Mouse (Mus musculus) limb, embryonic 14.5 days (tissue): ENCODE results near the gene Fabp1. TPM values are rescaled to one million over a fixed set of nuclear protein-coding genes. Genes with fewer than 3 reads are reported as not detected.

Experiments used
- ATAC-seq: fragments of 200-750 bp; cut with Nextera tagmentation; 2 replicates; pipeline ENCODE4 v1.8.0; 2017; ENCODE audit warnings: low read depth, moderate number of reproducible peaks, moderate TSS enrichment; ENCODE audit not compliant: low FRiP score
- DNase-seq: peaks from one replicate; pipeline ENCODE4 v3.0.0-alpha.2; 2015; ENCODE audit warnings: low spot score
- H3K27ac ChIP-seq: fragments of 300-500 bp; sonication (generic); replicated peaks from 2 replicates; pipeline ENCODE4 v1.5.1; 2014; ENCODE audit warnings: low read depth, mild to moderate bottlenecking, low read length, moderate library complexity, mixed read lengths
- H3K27me3 ChIP-seq: fragments of 300-500 bp; sonication (generic); 2 replicates; pipeline ENCODE4 v1.6.1; 2014; ENCODE audit warnings: low read length, mixed read lengths; ENCODE audit not compliant: control insufficient read depth, insufficient read depth
- H3K36me3 ChIP-seq: fragments of 300-500 bp; sonication (generic); 2 replicates; pipeline ENCODE4 v1.6.1; 2014; ENCODE audit warnings: mild to moderate bottlenecking, low read length, moderate library complexity, mixed read lengths; ENCODE audit not compliant: control insufficient read depth, insufficient read depth
- H3K4me1 ChIP-seq: fragments of 300-500 bp; sonication (generic); 2 replicates; pipeline ENCODE4 v1.6.1; 2014; ENCODE audit warnings: antibody characterized with exemption, low read length, mixed read lengths; ENCODE audit not compliant: control insufficient read depth, insufficient read depth
- H3K4me2 ChIP-seq: fragments of 300-500 bp; sonication (generic); replicated peaks from 2 replicates; pipeline ENCODE4 v1.6.1; 2014; ENCODE audit warnings: low read depth, mild to moderate bottlenecking, low read length, moderate library complexity; ENCODE audit not compliant: severe bottlenecking
- H3K4me3 ChIP-seq: fragments of 300-500 bp; sonication (generic); replicated peaks from 2 replicates; pipeline ENCODE4 v1.5.1; 2014; ENCODE audit warnings: low read length
- H3K9ac ChIP-seq: fragments of 300-500 bp; sonication (generic); 2 replicates; pipeline ENCODE4 v1.6.1; 2014; ENCODE audit warnings: mild to moderate bottlenecking, low read depth, low read length, moderate library complexity; ENCODE audit not compliant: severe bottlenecking
- H3K9me3 ChIP-seq: fragments of 300-500 bp; sonication (generic); 2 replicates; pipeline ENCODE4 v1.6.1; 2016; ENCODE audit warnings: low read length; ENCODE audit not compliant: control insufficient read depth
- POLR2A ChIP-seq: fragments of 200-500 bp; IDR thresholded peaks from 2 replicates; pipeline ENCODE4 v1.8.0; 2012; ENCODE audit warnings: inconsistent platforms, mild to moderate bottlenecking, moderate library complexity, borderline replicate concordance; ENCODE audit not compliant: insufficient read depth, insufficient read length; ENCODE audit errors: extremely low read depth
- WGBS: fragments of 180-500 bp; shearing (Covaris S2); extraction: QIAGEN DNeasy Blood & Tissue Kit; methylation state at CpG from one replicate; pipeline ENCODE4 v1.1.7; 2014; 5-methylcytosine and 5-hydroxymethylcytosine counted together
- polyA plus RNA-seq, 2 experiments: library from polyadenylated mRNA; depleted of rRNA in 1 of 2; stranded (reverse) in 1 of 2; unstranded in 1 of 2; fragments of >200 nt; fragmentation: Nextera tagmentation in 1 of 2; extraction: Ambion mirVana in 1 of 2; gene quantifications; 2 replicates each; pipeline versions ENCODE4 v1.2.1 to v1.2.3; 2012 to 2014

Fabp1 gene
- polyA plus RNA-seq, 2 experiments, result 0.23 TPM; not detected in 1

- Histone ChIP-seq H3K27ac (no peak overlapping the region), H3K4me1 (no peaks in the 10 kb centered on the region), H3K36me3 (no peaks in the 10 kb centered on the region), H3K4me3 (no peak overlapping the region), H3K9ac (no peak overlapping the region), H3K9me3 (no peaks in the 10 kb centered on the region), H3K4me2 (no peak overlapping the region), H3K27me3 (no peaks in the 10 kb centered on the region)
- ATAC-seq, result no peak
- DNase-seq, result no peak
- TF ChIP-seq POLR2A, result no peak
- WGBS, result 94% methylated on average over 1 of the region's 1 CpGs
Measured at GRCm38 (mm10) chr6:71180596-71180995, 19.0 kb upstream of the Fabp1 start.

- no peak for ATAC-seq
- Histone ChIP-seq H3K9me3 (no peaks in the 10 kb centered on the region), H3K4me2 (no peak overlapping the region), H3K9ac (no peak overlapping the region), H3K36me3 (no peaks in the 10 kb centered on the region), H3K4me1 (no peaks in the 10 kb centered on the region), H3K27ac (no peak overlapping the region), H3K27me3 (no peaks in the 10 kb centered on the region), H3K4me3 (no peak overlapping the region)
- WGBS, result 75% methylated on average over 7 of the region's 7 CpGs
- TF ChIP-seq POLR2A, result no peak
- DNase-seq, result no peak
Measured at GRCm38 (mm10) chr6:71184941-71185604, 14.6 kb upstream of the Fabp1 start.

GRCm38 (mm10) chr6:71189578-71189977 is 10.0 kb upstream of the Fabp1 start:
- Histone ChIP-seq H3K4me3 (no peak overlapping the region), H3K9me3 (0 out of 2 replicates have a peak, but pooled peaks cover 4% of the 10 kb centered on the region), H3K27ac (no peak overlapping the region), H3K4me1 (no peaks in the 10 kb centered on the region), H3K27me3 (no peaks in the 10 kb centered on the region), H3K36me3 (no peaks in the 10 kb centered on the region), H3K4me2 (no peak overlapping the region), H3K9ac (no peak overlapping the region)
- ATAC-seq (no peak), DNase-seq (no peak)
- WGBS, result 22% methylated on average over 1 of the region's 1 CpGs
- TF ChIP-seq POLR2A, result no peak

GRCm38 (mm10) chr6:71190501-71190900 is 9.1 kb upstream of the Fabp1 start:
- H3K36me3 ChIP-seq, result no peaks in the 10 kb centered on the region
- WGBS, result 64% methylated on average over 2 of the region's 2 CpGs

GRCm38 (mm10) chr6:71193151-71193740 is 6.4 kb upstream of the Fabp1 start:
- no peaks in the 10 kb centered on the region for H3K4me1 ChIP-seq
- no peak for TF ChIP-seq POLR2A
- no peak overlapping the region for H3K9ac ChIP-seq
- no peaks in the 10 kb centered on the region for H3K36me3 ChIP-seq
- no peak overlapping the region for H3K4me2 ChIP-seq
- H3K27me3 ChIP-seq, result no peaks in the 10 kb centered on the region
- 76% methylated on average over 6 of the region's 6 CpGs for WGBS
- H3K9me3 ChIP-seq, result 0 out of 2 replicates have a peak, but pooled peaks cover 4% of the 10 kb centered on the region
- ATAC-seq, result no peak
- DNase-seq, result no peak
- H3K4me3 ChIP-seq, result no peak overlapping the region
- no peak overlapping the region for H3K27ac ChIP-seq

More at GRCm38 (mm10) chr6:71190501-71190900, 9.1 kb upstream of the Fabp1 start:
- no peak for DNase-seq
- H3K27ac ChIP-seq, result no peak overlapping the region
- H3K9me3 ChIP-seq, result 0 out of 2 replicates have a peak, but pooled peaks cover 4% of the 10 kb centered on the region
- H3K4me3 ChIP-seq, result no peak overlapping the region
- H3K9ac ChIP-seq, result no peak overlapping the region
- H3K4me1 ChIP-seq, result no peaks in the 10 kb centered on the region
- no peak overlapping the region for H3K4me2 ChIP-seq
- no peaks in the 10 kb centered on the region for H3K27me3 ChIP-seq
- no peak for ATAC-seq
- no peak for TF ChIP-seq POLR2A
